Mouse (Mus musculus): Measurements from ENCODE around the gene Slc17a6.
"Not testable (repeated sequence)": the region's sequence is repeated elsewhere in the genome, so short reads cannot be mapped to it uniquely, and the experiment has no call there.

The Slc17a6 gene

GRCm38 (mm10) chr7:51628349-51628748, 6.5 kb downstream of the Slc17a6 start:
- H3K27me3 ChIP-seq (ENCODE audit: control insufficient read depth, insufficient read depth, low read length, poor library complexity, severe bottlenecking): no peaks in the 10 kb centered on the region; the same call in 1 of the 2 replicates
- no peak for DNase-seq (ENCODE audit: low read depth, low spot score)
- no peaks in the 10 kb centered on the region for H3K36me3 ChIP-seq (ENCODE audit: control insufficient read depth, insufficient read depth, low read length, poor library complexity, severe bottlenecking)

GRCm38 (mm10) chr7:51629206-51629605, 7.4 kb downstream of the Slc17a6 start:
- Histone ChIP-seq H3K27me3 (ENCODE audit: control insufficient read depth, insufficient read depth, low read length, poor library complexity, severe bottlenecking) (no peaks in the 10 kb centered on the region; the same call in 1 of the 2 replicates), H3K36me3 (ENCODE audit: control insufficient read depth, insufficient read depth, low read length, poor library complexity, severe bottlenecking) (no peaks in the 10 kb centered on the region)
- no peak for DNase-seq (ENCODE audit: low read depth, low spot score)

GRCm38 (mm10) chr7:51631171-51631570, 9.4 kb downstream of the Slc17a6 start:
- no peak for DNase-seq (ENCODE audit: low read depth, low spot score)
- no peaks in the 10 kb centered on the region for H3K27me3 ChIP-seq (ENCODE audit: control insufficient read depth, insufficient read depth, low read length, poor library complexity, severe bottlenecking)

GRCm38 (mm10) chr7:51632543-51633229, 10.9 kb downstream of the Slc17a6 start:
- DNase-seq (ENCODE audit: low read depth, low spot score): no peak
- Histone ChIP-seq H3K36me3 (ENCODE audit: control insufficient read depth, insufficient read depth, low read length, poor library complexity, severe bottlenecking) (no peaks in the 10 kb centered on the region), H3K27me3 (ENCODE audit: control insufficient read depth, insufficient read depth, low read length, poor library complexity, severe bottlenecking) (no peaks in the 10 kb centered on the region)

More at GRCm38 (mm10) chr7:51631171-51631570, 9.4 kb downstream of the Slc17a6 start:
- no peaks in the 10 kb centered on the region for H3K36me3 ChIP-seq (ENCODE audit: control insufficient read depth, insufficient read depth, low read length, poor library complexity, severe bottlenecking)

- Histone ChIP-seq H3K27me3 (ENCODE audit: control insufficient read depth, insufficient read depth, low read length, poor library complexity, severe bottlenecking) (no peaks in the 10 kb centered on the region), H3K36me3 (ENCODE audit: control insufficient read depth, insufficient read depth, low read length, poor library complexity, severe bottlenecking) (no peaks in the 10 kb centered on the region)
- no peak for DNase-seq (ENCODE audit: low read depth, low spot score)
Measured at GRCm38 (mm10) chr7:51633230-51633844, 11.5 kb downstream of the Slc17a6 start.

GRCm38 (mm10) chr7:51657152-51657551, 35.3 kb downstream of the Slc17a6 start:
- DNase-seq (ENCODE audit: low read depth, low spot score): no peak
- Histone ChIP-seq H3K27me3 (ENCODE audit: control insufficient read depth, insufficient read depth, low read length, poor library complexity, severe bottlenecking) (no peaks in the 10 kb centered on the region), H3K36me3 (ENCODE audit: control insufficient read depth, insufficient read depth, low read length, poor library complexity, severe bottlenecking) (no peaks in the 10 kb centered on the region)

- H3K27me3 ChIP-seq (ENCODE audit: control insufficient read depth, insufficient read depth, low read length, poor library complexity, severe bottlenecking): no peaks in the 10 kb centered on the region
- DNase-seq (ENCODE audit: low read depth, low spot score): no peak
- H3K36me3 ChIP-seq (ENCODE audit: control insufficient read depth, insufficient read depth, low read length, poor library complexity, severe bottlenecking): no peaks in the 10 kb centered on the region
Measured at GRCm38 (mm10) chr7:51662441-51662840, 40.6 kb downstream of the Slc17a6 start.

- no peak for DNase-seq (ENCODE audit: low read depth, low spot score)
- Histone ChIP-seq H3K27me3 (ENCODE audit: control insufficient read depth, insufficient read depth, low read length, poor library complexity, severe bottlenecking) (no peaks in the 10 kb centered on the region), H3K36me3 (ENCODE audit: control insufficient read depth, insufficient read depth, low read length, poor library complexity, severe bottlenecking) (no peaks in the 10 kb centered on the region)
Measured at GRCm38 (mm10) chr7:51693539-51694217, 71.9 kb downstream of the Slc17a6 start.

- DNase-seq (ENCODE audit: low read depth, low spot score): no peak
- H3K36me3 ChIP-seq (ENCODE audit: control insufficient read depth, insufficient read depth, low read length, poor library complexity, severe bottlenecking): no peaks in the 10 kb centered on the region
- no peaks in the 10 kb centered on the region for H3K27me3 ChIP-seq (ENCODE audit: control insufficient read depth, insufficient read depth, low read length, poor library complexity, severe bottlenecking)
Measured at GRCm38 (mm10) chr7:51694452-51694851, 72.6 kb downstream of the Slc17a6 start.

- DNase-seq (ENCODE audit: low read depth, low spot score): no peak
- Histone ChIP-seq H3K27me3 (ENCODE audit: control insufficient read depth, insufficient read depth, low read length, poor library complexity, severe bottlenecking) (no peaks in the 10 kb centered on the region), H3K36me3 (ENCODE audit: control insufficient read depth, insufficient read depth, low read length, poor library complexity, severe bottlenecking) (no peaks in the 10 kb centered on the region)
Measured at GRCm38 (mm10) chr7:51709508-51709907, 87.7 kb downstream of the Slc17a6 start.

GRCm38 (mm10) chr7:51710346-51710745, 88.5 kb downstream of the Slc17a6 start:
- not testable (repeated sequence) for DNase-seq (ENCODE audit: low read depth, low spot score); H3K36me3 ChIP-seq (ENCODE audit: control insufficient read depth, insufficient read depth, low read length, poor library complexity, severe bottlenecking); H3K27me3 ChIP-seq (ENCODE audit: control insufficient read depth, insufficient read depth, low read length, poor library complexity, severe bottlenecking)

- DNase-seq (ENCODE audit: low read depth, low spot score): no peak
- no peaks in the 10 kb centered on the region for H3K27me3 ChIP-seq (ENCODE audit: control insufficient read depth, insufficient read depth, low read length, poor library complexity, severe bottlenecking)
- H3K36me3 ChIP-seq (ENCODE audit: control insufficient read depth, insufficient read depth, low read length, poor library complexity, severe bottlenecking): no peaks in the 10 kb centered on the region
Measured at GRCm38 (mm10) chr7:51715771-51716170, 94.0 kb downstream of the Slc17a6 start.

Data from splenic B cell, adult 2 months (primary cell).